Mouse (Mus musculus) embryonic facial prominence, embryonic 15.5 days (tissue): ENCODE measurements around the gene Lamb3. TPM values are rescaled to one million over a fixed set of nuclear protein-coding genes. Genes with fewer than 3 reads are reported as not detected.

Experiments used
- ATAC-seq: fragments of 200-750 bp; cut with Nextera tagmentation; 2 replicates; pipeline ENCODE4 v1.8.0; 2017; ENCODE audit warnings: low read depth, moderate TSS enrichment; ENCODE audit not compliant: insufficient number of reproducible peaks, low FRiP score, low TSS enrichment
- H3K27ac ChIP-seq: fragments of 300-500 bp; sonication (generic); replicated peaks from 2 replicates; pipeline ENCODE4 v1.5.1; 2015; ENCODE audit warnings: mild to moderate bottlenecking, inconsistent platforms
- H3K27me3 ChIP-seq: fragments of 300-500 bp; sonication (generic); 2 replicates; pipeline ENCODE4 v1.6.1; 2015; ENCODE audit warnings: inconsistent platforms
- H3K36me3 ChIP-seq: fragments of 300-500 bp; sonication (generic); 2 replicates; pipeline ENCODE4 v1.6.1; 2015; ENCODE audit warnings: mild to moderate bottlenecking, inconsistent platforms
- H3K4me1 ChIP-seq: fragments of 300-500 bp; sonication (generic); 2 replicates; pipeline ENCODE4 v1.6.1; 2015; ENCODE audit warnings: inconsistent platforms
- H3K4me2 ChIP-seq: fragments of 300-500 bp; sonication (generic); replicated peaks from 2 replicates; pipeline ENCODE4 v1.6.1; 2015; ENCODE audit warnings: mild to moderate bottlenecking, inconsistent platforms
- H3K4me3 ChIP-seq: fragments of 300-500 bp; sonication (generic); replicated peaks from 2 replicates; pipeline ENCODE4 v1.5.1; 2015; ENCODE audit warnings: mild to moderate bottlenecking, inconsistent platforms
- H3K9ac ChIP-seq: fragments of 300-500 bp; sonication (generic); 2 replicates; pipeline ENCODE4 v1.6.1; 2015; ENCODE audit warnings: inconsistent platforms
- H3K9me3 ChIP-seq: fragments of 300-500 bp; sonication (generic); replicated peaks from 2 replicates; pipeline ENCODE4 v1.6.1; 2016; ENCODE audit warnings: inconsistent platforms
- WGBS: fragments of 180-500 bp; shearing (Covaris S2); methylation state at CpG from one replicate; pipeline ENCODE4 v1.1.7; 2015; 5-methylcytosine and 5-hydroxymethylcytosine counted together
- polyA plus RNA-seq: library from polyadenylated mRNA; unstranded; fragments of >200 nt; fragmentation: Nextera tagmentation; extraction: Ambion mirVana; gene quantifications from 2 replicates; pipeline ENCODE4 v1.2.1, GENCODE M21; 2015

The Lamb3 gene
- polyA plus RNA-seq, 1 experiment from 2014 or later, result 17.9 TPM

- no peak overlapping the region for H3K4me3 ChIP-seq
- H3K4me2 ChIP-seq, result no peak overlapping the region
- no peaks in the 10 kb centered on the region for H3K36me3 ChIP-seq
- no peaks in the 10 kb centered on the region for H3K27me3 ChIP-seq
- ATAC-seq, result no peak
- 0 out of 2 replicates have a peak, but pooled peaks cover 7% of the 10 kb centered on the region for H3K4me1 ChIP-seq
- H3K27ac ChIP-seq, result no peak overlapping the region
- no peak overlapping the region for H3K9ac ChIP-seq
- 80% methylated on average over 3 of the region's 3 CpGs for WGBS
- no peaks in the 10 kb centered on the region for H3K9me3 ChIP-seq
Observed at GRCm38 (mm10) chr1:193392266-193392665, 184.8 kb downstream of the Lamb3 start.

Other genes starting within 250 kb of the Lamb3 start
- gene Syt14, start 171.9 kb upstream of the Lamb3 start, polyA plus RNA-seq, result 1.6 and 1.7 TPM in 2 replicates
- gene Diexf, start 77.4 kb upstream of the Lamb3 start, polyA plus RNA-seq, result 8.2 and 8.6 TPM in 2 replicates
- gene Irf6, start 54.6 kb upstream of the Lamb3 start, polyA plus RNA-seq, result 51.2 and 56.7 TPM in 2 replicates
- gene A130010J15Rik, start 39.7 kb upstream of the Lamb3 start, polyA plus RNA-seq, result 15.3 and 15.9 TPM in 2 replicates
- 23.6 and 31.4 TPM in 2 replicates for gene Traf3ip3, start 6.0 kb upstream of the Lamb3 start, polyA plus RNA-seq
- gene Hsd11b1, start 56.4 kb downstream of the Lamb3 start, polyA plus RNA-seq, result 6.8 and 6.9 TPM in 2 replicates
- gene G0s2, start 65.5 kb downstream of the Lamb3 start, polyA plus RNA-seq, result 29.5 and 30.8 TPM in 2 replicates
- gene Camk1g, start 162.6 kb downstream of the Lamb3 start, polyA plus RNA-seq, result 14.6 and 15.4 TPM in 2 replicates